Mouse (Mus musculus): ENCODE data around the gene Cks1b. TPM values are rescaled to one million over a fixed set of nuclear protein-coding genes. Genes with fewer than 3 reads are reported as not detected.

Cks1b gene
- polyA plus RNA-seq, 1 experiment from 2014 or later = 269 TPM

DNA sequence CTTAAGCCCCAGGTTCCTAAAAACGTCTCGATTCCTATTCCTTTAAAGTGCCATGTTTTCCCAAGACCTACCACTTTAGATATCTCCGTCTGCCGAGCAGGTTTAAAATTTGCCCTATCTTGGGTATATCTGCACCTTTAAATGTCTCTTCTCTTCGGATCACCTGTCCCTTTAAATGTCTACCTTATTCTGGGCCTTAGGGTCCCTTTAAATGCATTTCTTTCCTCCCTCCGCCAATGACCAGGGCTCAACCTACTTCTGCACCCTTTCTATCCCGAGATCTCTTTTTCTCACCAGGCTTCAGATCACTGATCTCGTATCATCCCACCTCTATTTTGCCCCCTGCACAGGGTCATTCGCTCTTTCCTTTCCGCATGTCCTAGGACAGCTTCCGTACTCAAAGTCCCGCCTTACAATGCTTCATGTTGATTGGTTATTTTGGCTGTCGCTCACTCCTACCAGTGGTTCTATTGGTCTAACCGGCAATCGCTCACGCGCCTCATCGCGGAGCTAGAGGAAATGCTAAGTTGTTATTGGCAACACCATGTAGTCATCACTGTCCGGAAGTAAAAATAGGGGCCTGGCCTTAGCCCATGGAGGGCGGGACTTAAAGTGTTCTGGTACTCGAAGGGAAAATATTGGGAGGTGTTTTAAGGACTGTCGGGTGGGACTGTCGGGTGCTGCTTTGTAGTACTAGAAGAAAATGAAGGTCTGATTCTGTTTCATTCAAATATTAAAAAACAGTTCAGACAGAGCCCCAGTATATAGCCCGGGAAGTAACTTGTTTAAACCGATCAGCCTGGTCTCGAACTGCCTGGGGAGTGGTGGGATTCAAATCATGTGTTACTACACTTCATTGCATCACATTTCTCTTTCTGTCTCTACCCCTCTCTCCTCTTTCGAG lies 6.4 kb downstream of the Cks1b start, which contains the start of gene Flad1:
TSS of gene Flad1 (minus strand) at position 381 of the 904 bp plus-strand sequence.
- Histone ChIP-seq H3K4me2 (ENCODE audit: low read length) (peak within 1 kb of the TSS; percentile 62), H3K4me3 (ENCODE audit: low read depth, low read length) (peak within 1 kb of the TSS; percentile 39), H3K4me1 (ENCODE audit: control insufficient read depth, insufficient read depth, low read length) (peaks cover 8% of the 10 kb centered on the region), H3K27me3 (replicated peaks; ENCODE audit: control insufficient read depth, insufficient read depth, low read length) (no peaks in the 10 kb centered on the region), H3K9ac (ENCODE audit: low read length) (peak within 1 kb of the TSS; percentile 54), H3K36me3 (ENCODE audit: control insufficient read depth, insufficient read depth, low read length) (peaks cover 29% of the 10 kb centered on the region), H3K27ac (ENCODE audit: low read depth, low read length) (no peak within 1 kb of the TSS), H3K9me3 (replicated peaks; ENCODE audit: control insufficient read depth, low read length) (no peaks in the 10 kb centered on the region)
- WGBS = 8% methylated on average over 28 of the region's 28 CpGs
- ATAC-seq = peak; percentile 100
- peak; percentile 99 for DNase-seq (ENCODE audit: low spot score)

- peak overlapping the region; percentile 54 for H3K9ac ChIP-seq (ENCODE audit: low read length)
- DNase-seq (ENCODE audit: low spot score) = no peak
- 78% methylated on average over 10 of the region's 10 CpGs for WGBS
- no peaks in the 10 kb centered on the region for H3K9me3 ChIP-seq (replicated peaks; ENCODE audit: control insufficient read depth, low read length)
- no peak for ATAC-seq
- no peak overlapping the region for H3K27ac ChIP-seq (ENCODE audit: low read depth, low read length)
- H3K27me3 ChIP-seq (replicated peaks; ENCODE audit: control insufficient read depth, insufficient read depth, low read length) = no peaks in the 10 kb centered on the region
- H3K36me3 ChIP-seq (ENCODE audit: control insufficient read depth, insufficient read depth, low read length) = peaks cover 25% of the 10 kb centered on the region
- peak overlapping the region; percentile 39 for H3K4me3 ChIP-seq (ENCODE audit: low read depth, low read length)
- peaks cover 6% of the 10 kb centered on the region for H3K4me1 ChIP-seq (ENCODE audit: control insufficient read depth, insufficient read depth, low read length)
- H3K4me2 ChIP-seq (ENCODE audit: low read length) = peak overlapping the region; percentile 62
Measured at GRCm38 (mm10) chr3:89410864-89411263, 7.3 kb downstream of the Cks1b start.

DNA sequence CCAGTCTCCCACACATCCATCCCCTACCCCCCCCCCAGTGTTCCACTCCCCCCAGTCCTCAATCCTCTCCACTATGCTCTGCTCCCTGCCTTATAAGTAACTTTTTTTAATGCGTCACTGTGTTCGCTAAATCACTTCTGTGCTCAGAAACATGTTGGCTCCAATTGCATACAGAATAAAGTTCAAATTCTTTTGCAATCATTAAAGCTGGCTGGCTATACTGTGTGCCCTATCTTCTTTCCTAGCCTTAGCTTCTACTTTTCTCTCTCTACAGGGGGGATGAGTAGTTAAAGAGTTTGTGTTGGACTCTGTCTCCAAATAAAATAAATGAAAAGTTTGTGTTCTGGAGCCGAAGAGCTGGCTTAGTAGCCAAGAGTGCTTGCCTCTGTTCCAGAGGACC lies 8.5 kb downstream of the Cks1b start:
- Histone ChIP-seq H3K27me3 (replicated peaks; ENCODE audit: control insufficient read depth, insufficient read depth, low read length) (no peaks in the 10 kb centered on the region), H3K27ac (ENCODE audit: low read depth, low read length) (no peak overlapping the region), H3K4me1 (ENCODE audit: control insufficient read depth, insufficient read depth, low read length) (peaks cover 6% of the 10 kb centered on the region), H3K36me3 (ENCODE audit: control insufficient read depth, insufficient read depth, low read length) (peaks cover 30% of the 10 kb centered on the region), H3K4me3 (ENCODE audit: low read depth, low read length) (no peak overlapping the region), H3K9ac (ENCODE audit: low read length) (no peak overlapping the region), H3K9me3 (replicated peaks; ENCODE audit: control insufficient read depth, low read length) (no peaks in the 10 kb centered on the region), H3K4me2 (ENCODE audit: low read length) (no peak overlapping the region)
- DNase-seq (ENCODE audit: low spot score) = no peak
- ATAC-seq = no peak
- 95% methylated on average over 3 of the region's 3 CpGs for WGBS

DNA sequence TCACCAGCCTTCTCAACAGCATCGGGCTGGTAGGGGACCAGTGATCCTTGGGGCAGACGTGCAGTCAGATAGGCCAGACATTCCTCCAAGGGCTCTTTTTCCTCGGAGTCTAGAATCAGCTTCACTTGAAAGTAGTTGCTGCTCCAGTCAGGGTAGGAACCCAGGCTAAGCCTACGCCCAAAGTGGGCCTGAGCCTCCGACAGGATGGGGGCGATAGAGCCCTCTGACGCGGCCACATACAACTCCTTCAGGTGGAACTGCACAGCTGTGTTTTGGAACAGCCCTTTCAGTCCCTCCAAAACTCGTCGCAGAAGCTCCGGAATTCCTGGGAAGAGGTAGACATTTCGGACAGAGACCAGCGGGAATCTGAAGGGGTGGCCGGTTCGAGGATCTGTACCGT lies 9.7 kb downstream of the Cks1b start:
- Histone ChIP-seq H3K9me3 (replicated peaks; ENCODE audit: control insufficient read depth, low read length) (no peaks in the 10 kb centered on the region), H3K4me1 (ENCODE audit: control insufficient read depth, insufficient read depth, low read length) (peaks cover 6% of the 10 kb centered on the region), H3K9ac (ENCODE audit: low read length) (no peak overlapping the region), H3K36me3 (ENCODE audit: control insufficient read depth, insufficient read depth, low read length) (peaks cover 29% of the 10 kb centered on the region), H3K27me3 (replicated peaks; ENCODE audit: control insufficient read depth, insufficient read depth, low read length) (no peaks in the 10 kb centered on the region), H3K4me3 (ENCODE audit: low read depth, low read length) (no peak overlapping the region), H3K27ac (ENCODE audit: low read depth, low read length) (no peak overlapping the region), H3K4me2 (ENCODE audit: low read length) (no peak overlapping the region)
- no peak for DNase-seq (ENCODE audit: low spot score)
- ATAC-seq = no peak
- WGBS = 63% methylated on average over 16 of the region's 16 CpGs

DNA sequence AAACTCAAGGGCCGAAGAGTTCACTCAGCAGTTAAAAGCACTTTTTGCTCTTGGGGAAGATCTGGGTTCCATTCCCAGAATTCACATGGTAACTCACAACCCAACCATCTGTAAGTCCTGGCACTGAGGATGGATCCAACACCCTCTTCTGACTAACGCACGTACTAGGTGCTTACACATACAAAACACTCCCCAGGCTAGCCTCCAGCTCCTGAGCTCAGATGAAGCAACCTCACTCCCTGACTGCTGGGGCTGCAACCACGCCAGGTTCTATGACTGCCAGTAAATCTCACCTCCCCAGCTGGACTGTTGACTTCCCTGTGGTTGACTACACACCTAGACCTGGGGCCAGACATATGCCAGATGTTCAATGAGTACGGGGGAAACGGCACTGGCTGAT lies 11.3 kb downstream of the Cks1b start:
- no peak overlapping the region for H3K4me2 ChIP-seq (ENCODE audit: low read length)
- H3K4me3 ChIP-seq (ENCODE audit: low read depth, low read length) = no peak overlapping the region
- H3K9ac ChIP-seq (ENCODE audit: low read length) = no peak overlapping the region
- no peak for DNase-seq (ENCODE audit: low spot score)
- WGBS = 92% methylated on average over 6 of the region's 6 CpGs
- H3K27me3 ChIP-seq (replicated peaks; ENCODE audit: control insufficient read depth, insufficient read depth, low read length) = no peaks in the 10 kb centered on the region
- no peak overlapping the region for H3K27ac ChIP-seq (ENCODE audit: low read depth, low read length)
- H3K4me1 ChIP-seq (ENCODE audit: control insufficient read depth, insufficient read depth, low read length) = peaks cover 6% of the 10 kb centered on the region
- H3K9me3 ChIP-seq (replicated peaks; ENCODE audit: control insufficient read depth, low read length) = no peaks in the 10 kb centered on the region
- no peak for ATAC-seq
- peaks cover 45% of the 10 kb centered on the region for H3K36me3 ChIP-seq (ENCODE audit: control insufficient read depth, insufficient read depth, low read length)

- Histone ChIP-seq H3K4me1 (ENCODE audit: control insufficient read depth, insufficient read depth, low read length) (no peaks in the 10 kb centered on the region), H3K36me3 (ENCODE audit: control insufficient read depth, insufficient read depth, low read length) (peaks cover 51% of the 10 kb centered on the region), H3K27me3 (replicated peaks; ENCODE audit: control insufficient read depth, insufficient read depth, low read length) (no peaks in the 10 kb centered on the region), H3K4me2 (ENCODE audit: low read length) (no peak within 1 kb of the TSS), H3K9me3 (replicated peaks; ENCODE audit: control insufficient read depth, low read length) (no peaks in the 10 kb centered on the region), H3K27ac (ENCODE audit: low read depth, low read length) (no peak within 1 kb of the TSS), H3K9ac (ENCODE audit: low read length) (no peak within 1 kb of the TSS), H3K4me3 (ENCODE audit: low read depth, low read length) (no peak within 1 kb of the TSS)
- ATAC-seq (no peak), DNase-seq (ENCODE audit: low spot score) (no peak)
- WGBS = 69% methylated on average over 5 of the region's 5 CpGs
Measured at GRCm38 (mm10) chr3:89402693-89403092, 15.5 kb downstream of the Cks1b start, which contains the start of gene Lenep. TSS of gene Lenep (minus strand) at chr3:89402793.

DNA sequence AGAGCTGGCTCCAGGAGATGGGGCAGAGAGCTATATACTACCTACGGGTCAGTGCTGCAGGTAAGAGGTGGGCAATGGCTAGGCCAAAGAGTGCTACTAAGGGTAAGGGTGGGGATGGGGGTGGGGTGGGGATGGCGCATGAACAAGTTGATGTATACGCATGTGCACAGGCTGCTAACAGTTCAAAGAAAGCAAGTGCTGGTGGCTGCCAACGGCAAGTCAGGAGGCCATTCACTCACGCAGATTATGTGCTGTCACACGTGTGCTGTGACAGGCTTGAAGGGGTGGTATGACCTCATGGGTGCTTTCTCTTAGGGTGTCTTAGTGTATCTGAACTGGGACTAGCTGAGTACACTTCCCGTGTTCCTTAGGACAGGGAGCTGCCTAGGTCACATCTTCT lies 16.9 kb downstream of the Cks1b start:
- Histone ChIP-seq H3K9me3 (replicated peaks; ENCODE audit: control insufficient read depth, low read length) (no peaks in the 10 kb centered on the region), H3K4me2 (ENCODE audit: low read length) (no peak overlapping the region), H3K36me3 (ENCODE audit: control insufficient read depth, insufficient read depth, low read length) (peaks cover 47% of the 10 kb centered on the region), H3K27ac (ENCODE audit: low read depth, low read length) (no peak overlapping the region), H3K4me1 (ENCODE audit: control insufficient read depth, insufficient read depth, low read length) (no peaks in the 10 kb centered on the region), H3K4me3 (ENCODE audit: low read depth, low read length) (no peak overlapping the region), H3K27me3 (replicated peaks; ENCODE audit: control insufficient read depth, insufficient read depth, low read length) (no peaks in the 10 kb centered on the region), H3K9ac (ENCODE audit: low read length) (no peak overlapping the region)
- no peak for ATAC-seq
- WGBS = 93% methylated on average over 7 of the region's 7 CpGs
- no peak for DNase-seq (ENCODE audit: low spot score)

GRCm38 (mm10) chr3:89396654-89397005 lies 21.6 kb downstream of the Cks1b start:
- H3K4me1 ChIP-seq (ENCODE audit: control insufficient read depth, insufficient read depth, low read length) = peaks cover 32% of the 10 kb centered on the region
- under 1% methylated on average over 4 of the region's 4 CpGs for WGBS
- peak overlapping the region; percentile 99 for H3K4me2 ChIP-seq (ENCODE audit: low read length)
- H3K4me3 ChIP-seq (ENCODE audit: low read depth, low read length) = no peak overlapping the region; the same call in 1 of the 2 replicates
- H3K36me3 ChIP-seq (ENCODE audit: control insufficient read depth, insufficient read depth, low read length) = peaks cover 6% of the 10 kb centered on the region
- peak overlapping the region; percentile 61; the same call in 1 of the 2 replicates for H3K9ac ChIP-seq (ENCODE audit: low read length)
- ATAC-seq = no peak
- peaks cover 18% of the 10 kb centered on the region for H3K27me3 ChIP-seq (replicated peaks; ENCODE audit: control insufficient read depth, insufficient read depth, low read length)
- no peak for DNase-seq (ENCODE audit: low spot score)
- H3K27ac ChIP-seq (ENCODE audit: low read depth, low read length) = no peak overlapping the region
- no peaks in the 10 kb centered on the region for H3K9me3 ChIP-seq (replicated peaks; ENCODE audit: control insufficient read depth, low read length)

Data from forebrain, embryonic 14.5 days (tissue).